Mouse (Mus musculus) heart, embryonic 13.5 days (tissue): ENCODE data around the gene Adprm. TPM values are rescaled to one million over a fixed set of nuclear protein-coding genes. Genes with fewer than 3 reads are reported as not detected.
"Not testable (repeated sequence)": the region's sequence is repeated elsewhere in the genome, so short reads cannot be mapped to it uniquely, and the experiment has no call there.

Experiments used
- ATAC-seq: fragments of 200-750 bp; cut with Nextera tagmentation; 2 replicates; pipeline ENCODE4 v1.8.0; 2017; ENCODE audit warnings: moderate TSS enrichment; ENCODE audit not compliant: insufficient number of reproducible peaks, low FRiP score, low TSS enrichment; ENCODE audit errors: extremely low read depth
- H3K27ac ChIP-seq: fragments of 300-500 bp; sonication (generic); replicated peaks from 2 replicates; pipeline ENCODE4 v1.5.1; 2015; ENCODE audit warnings: moderate library complexity, mild to moderate bottlenecking, inconsistent platforms
- H3K27me3 ChIP-seq: fragments of 300-500 bp; sonication (generic); replicated peaks from 2 replicates; pipeline ENCODE4 v1.6.1; 2015; ENCODE audit warnings: mild to moderate bottlenecking, inconsistent platforms
- H3K36me3 ChIP-seq: fragments of 300-500 bp; sonication (generic); 2 replicates; pipeline ENCODE4 v1.6.1; 2015; ENCODE audit warnings: mild to moderate bottlenecking, inconsistent platforms
- H3K4me1 ChIP-seq: fragments of 300-500 bp; sonication (generic); 2 replicates; pipeline ENCODE4 v1.6.1; 2015; ENCODE audit warnings: inconsistent platforms
- H3K4me2 ChIP-seq: fragments of 300-500 bp; sonication (generic); 2 replicates; pipeline ENCODE4 v1.6.1; 2015; ENCODE audit warnings: inconsistent platforms, mild to moderate bottlenecking, moderate library complexity
- H3K4me3 ChIP-seq: fragments of 300-500 bp; sonication (generic); 2 replicates; pipeline ENCODE4 v1.5.1; 2015; ENCODE audit warnings: moderate library complexity, mild to moderate bottlenecking, inconsistent platforms
- H3K9ac ChIP-seq: fragments of 300-500 bp; sonication (generic); 2 replicates; pipeline ENCODE4 v1.6.1; 2015; ENCODE audit warnings: inconsistent platforms, mild to moderate bottlenecking, moderate library complexity
- H3K9me3 ChIP-seq: fragments of 300-500 bp; sonication (generic); 2 replicates; pipeline ENCODE4 v1.6.1; 2016; ENCODE audit warnings: inconsistent platforms
- WGBS: fragments of 180-500 bp; shearing (Covaris S2); methylation state at CpG from one replicate; pipeline ENCODE4 v1.1.7; 2015; ENCODE audit warnings: mixed read lengths; 5-methylcytosine and 5-hydroxymethylcytosine counted together
- polyA plus RNA-seq: library from polyadenylated mRNA; unstranded; fragments of >200 nt; fragmentation: Nextera tagmentation; extraction: Ambion mirVana; gene quantifications from 2 replicates; pipeline ENCODE4 v1.2.1, GENCODE M21; 2015

Adprm gene
- polyA plus RNA-seq: 16.0 and 19.4 TPM in 2 replicates

GRCm38 (mm10) chr11:67052321-67052952 is at the start of gene Adprm, which contains the start of gene Sco1:
Gene Adprm, minus strand, starts transcription at chr11:67052594.
Gene Sco1, plus strand, starts transcription at chr11:67052670.
- Histone ChIP-seq H3K4me1 (peaks cover 26% of the 10 kb centered on the region), H3K36me3 (peaks cover 50% of the 10 kb centered on the region), H3K9me3 (no peaks in the 10 kb centered on the region), H3K4me3 (peak within 1 kb of the TSS; percentile 99), H3K4me2 (peak within 1 kb of the TSS; percentile 87), H3K27me3 (no peaks in the 10 kb centered on the region), H3K27ac (peak within 1 kb of the TSS; percentile 90), H3K9ac (peak within 1 kb of the TSS; percentile 95)
- under 1% methylated on average over 50 of the region's 50 CpGs for WGBS
- peak; percentile 78 for ATAC-seq

- no peak overlapping the region for H3K27ac ChIP-seq
- H3K4me3 ChIP-seq: no peak overlapping the region
- H3K36me3 ChIP-seq: no peaks in the 10 kb centered on the region
- no peaks in the 10 kb centered on the region for H3K9me3 ChIP-seq
- no peak overlapping the region for H3K9ac ChIP-seq
- H3K27me3 ChIP-seq: peaks cover 27% of the 10 kb centered on the region
- no peak overlapping the region for H3K4me2 ChIP-seq
- 39% methylated on average over 5 of the region's 8 CpGs for WGBS
- no peak for ATAC-seq
- peaks cover 26% of the 10 kb centered on the region for H3K4me1 ChIP-seq
Observed at GRCm38 (mm10) chr11:67101713-67102112, 49.3 kb upstream of the Adprm start.

GRCm38 (mm10) chr11:67100169-67100568 is 47.8 kb upstream of the Adprm start:
- no peak overlapping the region for H3K4me3 ChIP-seq
- no peaks in the 10 kb centered on the region for H3K9me3 ChIP-seq
- H3K36me3 ChIP-seq: no peaks in the 10 kb centered on the region
- H3K27ac ChIP-seq: no peak overlapping the region
- peaks cover 39% of the 10 kb centered on the region for H3K27me3 ChIP-seq
- no peak for ATAC-seq
- 25% methylated on average over 6 of the region's 6 CpGs for WGBS
- H3K9ac ChIP-seq: no peak overlapping the region
- H3K4me2 ChIP-seq: no peak overlapping the region
- H3K4me1 ChIP-seq: peaks cover 12% of the 10 kb centered on the region

- H3K4me3 ChIP-seq: no peak overlapping the region
- H3K9me3 ChIP-seq: no peaks in the 10 kb centered on the region
- peak; percentile 11; the same call in 1 of the 2 replicates for ATAC-seq
- H3K27me3 ChIP-seq: peaks cover 44% of the 10 kb centered on the region
- peaks cover 3% of the 10 kb centered on the region; the same call in 1 of the 2 replicates for H3K4me1 ChIP-seq
- no peaks in the 10 kb centered on the region for H3K36me3 ChIP-seq
- H3K9ac ChIP-seq: no peak overlapping the region
- H3K4me2 ChIP-seq: no peak overlapping the region
- H3K27ac ChIP-seq: no peak overlapping the region
- 86% methylated on average over 16 of the region's 16 CpGs for WGBS
Observed at GRCm38 (mm10) chr11:67099241-67099640, 46.8 kb upstream of the Adprm start.

GRCm38 (mm10) chr11:67098427-67098826 is 46.0 kb upstream of the Adprm start:
- Histone ChIP-seq H3K27me3 (peaks cover 52% of the 10 kb centered on the region), H3K4me1 (no peaks in the 10 kb centered on the region), H3K36me3 (no peaks in the 10 kb centered on the region), H3K4me2 (no peak overlapping the region), H3K27ac (no peak overlapping the region), H3K4me3 (no peak overlapping the region), H3K9me3 (no peaks in the 10 kb centered on the region), H3K9ac (no peak overlapping the region)
- ATAC-seq: no peak
- WGBS: 71% methylated on average over 11 of the region's 11 CpGs

- Histone ChIP-seq H3K4me3 (no peak overlapping the region), H3K27ac (no peak overlapping the region), H3K4me1 (no peaks in the 10 kb centered on the region), H3K9ac (no peak overlapping the region), H3K27me3 (peaks cover 57% of the 10 kb centered on the region), H3K4me2 (no peak overlapping the region), H3K36me3 (no peaks in the 10 kb centered on the region), H3K9me3 (no peaks in the 10 kb centered on the region)
- ATAC-seq: no peak
- WGBS: 80% methylated on average over 10 of the region's 10 CpGs
Observed at GRCm38 (mm10) chr11:67097709-67098108, 45.3 kb upstream of the Adprm start.

GRCm38 (mm10) chr11:67094470-67094869 is 42.1 kb upstream of the Adprm start:
- no peak for ATAC-seq
- WGBS: 56% methylated on average over 29 of the region's 29 CpGs
- no peaks in the 10 kb centered on the region for H3K36me3 ChIP-seq
- no peaks in the 10 kb centered on the region for H3K4me1 ChIP-seq
- no peak overlapping the region for H3K9ac ChIP-seq
- H3K9me3 ChIP-seq: no peaks in the 10 kb centered on the region
- peak overlapping the region; percentile 18; the same call in 1 of the 2 replicates for H3K4me2 ChIP-seq
- no peak overlapping the region for H3K4me3 ChIP-seq
- H3K27ac ChIP-seq: no peak overlapping the region
- H3K27me3 ChIP-seq: peaks cover 64% of the 10 kb centered on the region

GRCm38 (mm10) chr11:67093652-67094051 is 41.3 kb upstream of the Adprm start:
- 91% methylated on average over 5 of the region's 5 CpGs for WGBS
- Histone ChIP-seq H3K4me2 (no peak overlapping the region), H3K4me3 (no peak overlapping the region), H3K9me3 (no peaks in the 10 kb centered on the region), H3K27ac (no peak overlapping the region), H3K36me3 (no peaks in the 10 kb centered on the region), H3K27me3 (peaks cover 66% of the 10 kb centered on the region), H3K9ac (no peak overlapping the region), H3K4me1 (no peaks in the 10 kb centered on the region)
- no peak for ATAC-seq

GRCm38 (mm10) chr11:67093201-67093600 is 40.8 kb upstream of the Adprm start:
- no peak for ATAC-seq
- H3K4me2 ChIP-seq: no peak overlapping the region
- WGBS: 74% methylated on average over 9 of the region's 9 CpGs
- H3K9ac ChIP-seq: no peak overlapping the region
- H3K36me3 ChIP-seq: no peaks in the 10 kb centered on the region
- no peak overlapping the region for H3K27ac ChIP-seq
- H3K4me3 ChIP-seq: no peak overlapping the region
- H3K9me3 ChIP-seq: no peaks in the 10 kb centered on the region
- no peaks in the 10 kb centered on the region for H3K4me1 ChIP-seq
- peaks cover 66% of the 10 kb centered on the region for H3K27me3 ChIP-seq

GRCm38 (mm10) chr11:67092354-67092753 is 40.0 kb upstream of the Adprm start:
- H3K4me3 ChIP-seq, H3K36me3 ChIP-seq, ATAC-seq, H3K9ac ChIP-seq, H3K9me3 ChIP-seq, H3K4me1 ChIP-seq, H3K4me2 ChIP-seq, H3K27ac ChIP-seq: not testable (repeated sequence)
- H3K27me3 ChIP-seq: peaks cover 70% of the 10 kb centered on the region
- 82% methylated on average over 12 of the region's 12 CpGs for WGBS

GRCm38 (mm10) chr11:67087225-67087624 is 34.8 kb upstream of the Adprm start:
- Histone ChIP-seq H3K9ac (no peak overlapping the region), H3K4me3 (no peak overlapping the region)
- no peak for ATAC-seq

More at GRCm38 (mm10) chr11:67087225-67087624, 34.8 kb upstream of the Adprm start:
- H3K36me3 ChIP-seq: no peaks in the 10 kb centered on the region
- H3K4me2 ChIP-seq: no peak overlapping the region
- no peaks in the 10 kb centered on the region for H3K9me3 ChIP-seq
- WGBS: 80% methylated on average over 12 of the region's 12 CpGs
- H3K27me3 ChIP-seq: peaks cover 73% of the 10 kb centered on the region
- no peak overlapping the region for H3K27ac ChIP-seq
- no peaks in the 10 kb centered on the region for H3K4me1 ChIP-seq
